Mouse (Mus musculus): ENCODE results near the gene Chchd10. TPM values are rescaled to one million over a fixed set of nuclear protein-coding genes. Genes with fewer than 3 reads are reported as not detected.

Gene Chchd10
- polyA plus RNA-seq, 1 experiment from 2014 or later = 541 TPM

- peaks cover 12% of the 10 kb centered on the region; the same call in 1 of the 2 replicates for H3K4me1 ChIP-seq (replicated peaks; ENCODE audit: insufficient read depth, low read length)
- H3K9me3 ChIP-seq (replicated peaks; ENCODE audit: low read length) = no peaks in the 10 kb centered on the region
- ATAC-seq (replicated peaks; ENCODE audit: low FRiP score, low read depth) (peak; percentile 88), DNase-seq (ENCODE audit: low spot score) (peak; percentile 97)
- peak within 1 kb of the TSS; percentile 79 for H3K4me3 ChIP-seq (replicated peaks; ENCODE audit: low read depth, low read length)
- H3K4me2 ChIP-seq (ENCODE audit: low read length) = peak within 1 kb of the TSS; percentile 86
- H3K36me3 ChIP-seq (ENCODE audit: insufficient read depth, low read length) = peaks cover 9% of the 10 kb centered on the region; the same call in 1 of the 2 replicates
- H3K9ac ChIP-seq (ENCODE audit: low read depth, low read length) = peak within 1 kb of the TSS; percentile 80
- TF ChIP-seq CTCF (IDR thresholded peaks at IDR 0.05; ENCODE audit: low read depth) = no peak
- peak within 1 kb of the TSS; percentile 95 for H3K27ac ChIP-seq
- WGBS = under 1% methylated on average over 76 of the region's 76 CpGs
- H3K27me3 ChIP-seq (ENCODE audit: insufficient read depth, low read length) = no peaks in the 10 kb centered on the region
Measured at GRCm38 (mm10) chr10:75921026-75921725, 11.8 kb upstream of the Chchd10 start, which contains the start of gene Smarcb1. Gene Smarcb1 (minus strand): TSS chr10:75921617.

GRCm38 (mm10) chr10:75921726-75922560, 11.0 kb upstream of the Chchd10 start:
- 4% methylated on average over 22 of the region's 22 CpGs for WGBS
- Histone ChIP-seq H3K4me1 (replicated peaks; ENCODE audit: insufficient read depth, low read length) (peaks cover 12% of the 10 kb centered on the region; the same call in 1 of the 2 replicates), H3K9me3 (replicated peaks; ENCODE audit: low read length) (no peaks in the 10 kb centered on the region), H3K4me3 (replicated peaks; ENCODE audit: low read depth, low read length) (peak overlapping the region; percentile 79), H3K36me3 (ENCODE audit: insufficient read depth, low read length) (0 out of 2 replicates have a peak, but pooled peaks cover 10% of the 10 kb centered on the region), H3K27me3 (ENCODE audit: insufficient read depth, low read length) (no peaks in the 10 kb centered on the region), H3K27ac (peak overlapping the region; percentile 95), H3K9ac (ENCODE audit: low read depth, low read length) (peak overlapping the region; percentile 80), H3K4me2 (ENCODE audit: low read length) (peak overlapping the region; percentile 86)
- ATAC-seq (replicated peaks; ENCODE audit: low FRiP score, low read depth) = 0 out of 2 replicates have a peak, but pooled peaks have one; percentile 31
- DNase-seq (ENCODE audit: low spot score) = no peak
- TF ChIP-seq CTCF (IDR thresholded peaks at IDR 0.05; ENCODE audit: low read depth) = no peak

GRCm38 (mm10) chr10:75924324-75924723, 8.6 kb upstream of the Chchd10 start:
- Histone ChIP-seq H3K4me3 (replicated peaks; ENCODE audit: low read depth, low read length) (no peak overlapping the region), H3K4me1 (replicated peaks; ENCODE audit: insufficient read depth, low read length) (peaks cover 10% of the 10 kb centered on the region; the same call in 1 of the 2 replicates), H3K36me3 (ENCODE audit: insufficient read depth, low read length) (0 out of 2 replicates have a peak, but pooled peaks cover 10% of the 10 kb centered on the region), H3K9ac (ENCODE audit: low read depth, low read length) (no peak overlapping the region), H3K27me3 (ENCODE audit: insufficient read depth, low read length) (no peaks in the 10 kb centered on the region), H3K4me2 (ENCODE audit: low read length) (no peak overlapping the region), H3K27ac (no peak overlapping the region), H3K9me3 (replicated peaks; ENCODE audit: low read length) (no peaks in the 10 kb centered on the region)
- TF ChIP-seq CTCF (IDR thresholded peaks at IDR 0.05; ENCODE audit: low read depth) = peak; percentile 28; the same call in 1 of the 2 replicates
- ATAC-seq (replicated peaks; ENCODE audit: low FRiP score, low read depth) (no peak), DNase-seq (ENCODE audit: low spot score) (no peak)
- 50% methylated on average over 2 of the region's 2 CpGs for WGBS

GRCm38 (mm10) chr10:75926396-75926795, 6.5 kb upstream of the Chchd10 start:
- Histone ChIP-seq H3K27me3 (ENCODE audit: insufficient read depth, low read length) (no peaks in the 10 kb centered on the region), H3K4me1 (replicated peaks; ENCODE audit: insufficient read depth, low read length) (peaks cover 15% of the 10 kb centered on the region; the same call in 1 of the 2 replicates), H3K4me2 (ENCODE audit: low read length) (no peak overlapping the region), H3K9me3 (replicated peaks; ENCODE audit: low read length) (no peaks in the 10 kb centered on the region), H3K4me3 (replicated peaks; ENCODE audit: low read depth, low read length) (no peak overlapping the region), H3K27ac (no peak overlapping the region), H3K36me3 (ENCODE audit: insufficient read depth, low read length) (0 out of 2 replicates have a peak, but pooled peaks cover 10% of the 10 kb centered on the region), H3K9ac (ENCODE audit: low read depth, low read length) (no peak overlapping the region)
- no peak for TF ChIP-seq CTCF (IDR thresholded peaks at IDR 0.05; ENCODE audit: low read depth)
- ATAC-seq (replicated peaks; ENCODE audit: low FRiP score, low read depth) (no peak), DNase-seq (ENCODE audit: low spot score) (no peak)
- WGBS = 73% methylated on average over 13 of the region's 13 CpGs

- 26% methylated on average over 6 of the region's 6 CpGs for WGBS
- H3K4me1 ChIP-seq (replicated peaks; ENCODE audit: insufficient read depth, low read length) = peaks cover 21% of the 10 kb centered on the region
- TF ChIP-seq CTCF (IDR thresholded peaks at IDR 0.05; ENCODE audit: low read depth) = no peak
- DNase-seq (ENCODE audit: low spot score) = peak; percentile 73
- H3K27ac ChIP-seq = no peak overlapping the region
- no peaks in the 10 kb centered on the region for H3K27me3 ChIP-seq (ENCODE audit: insufficient read depth, low read length)
- H3K4me3 ChIP-seq (replicated peaks; ENCODE audit: low read depth, low read length) = no peak overlapping the region
- H3K4me2 ChIP-seq (ENCODE audit: low read length) = peak overlapping the region; percentile 2; the same call in 1 of the 2 replicates
- 0 out of 2 replicates have a peak, but pooled peaks have one; percentile 12 for ATAC-seq (replicated peaks; ENCODE audit: low FRiP score, low read depth)
- H3K9me3 ChIP-seq (replicated peaks; ENCODE audit: low read length) = no peaks in the 10 kb centered on the region
- H3K36me3 ChIP-seq (ENCODE audit: insufficient read depth, low read length) = 0 out of 2 replicates have a peak, but pooled peaks cover 8% of the 10 kb centered on the region
- H3K9ac ChIP-seq (ENCODE audit: low read depth, low read length) = no peak overlapping the region
Measured at GRCm38 (mm10) chr10:75930304-75930703, 2.6 kb upstream of the Chchd10 start.

GRCm38 (mm10) chr10:75931311-75931710, 1.6 kb upstream of the Chchd10 start:
- peaks cover 1% of the 10 kb centered on the region; the same call in 1 of the 2 replicates for H3K27me3 ChIP-seq (ENCODE audit: insufficient read depth, low read length)
- WGBS = 38% methylated on average over 7 of the region's 7 CpGs

More at GRCm38 (mm10) chr10:75931311-75931710, 1.6 kb upstream of the Chchd10 start:
- TF ChIP-seq CTCF (IDR thresholded peaks at IDR 0.05; ENCODE audit: low read depth) = no peak
- Histone ChIP-seq H3K9ac (ENCODE audit: low read depth, low read length) (peak overlapping the region; percentile 72; the same call in 1 of the 2 replicates), H3K4me2 (ENCODE audit: low read length) (peak overlapping the region; percentile 82), H3K4me1 (replicated peaks; ENCODE audit: insufficient read depth, low read length) (peaks cover 21% of the 10 kb centered on the region), H3K4me3 (replicated peaks; ENCODE audit: low read depth, low read length) (peak overlapping the region; percentile 46), H3K27ac (no peak overlapping the region), H3K9me3 (replicated peaks; ENCODE audit: low read length) (no peaks in the 10 kb centered on the region), H3K36me3 (ENCODE audit: insufficient read depth, low read length) (0 out of 2 replicates have a peak, but pooled peaks cover 2% of the 10 kb centered on the region)
- no peak for ATAC-seq (replicated peaks; ENCODE audit: low FRiP score, low read depth)
- DNase-seq (ENCODE audit: low spot score) = no peak
